Mouse (Mus musculus) urinary bladder, postnatal 25 days (tissue): ENCODE measurements around the gene Vamp8.
A peak's percentile ranks its signal among the peaks of the same experiment; 100 is the strongest.

ENCODE experiments used
- DNase-seq: peaks from one replicate; pipeline ENCODE4 v3.0.0; 2022; ENCODE audit warnings: low spot score

Gene Vamp8

DNA sequence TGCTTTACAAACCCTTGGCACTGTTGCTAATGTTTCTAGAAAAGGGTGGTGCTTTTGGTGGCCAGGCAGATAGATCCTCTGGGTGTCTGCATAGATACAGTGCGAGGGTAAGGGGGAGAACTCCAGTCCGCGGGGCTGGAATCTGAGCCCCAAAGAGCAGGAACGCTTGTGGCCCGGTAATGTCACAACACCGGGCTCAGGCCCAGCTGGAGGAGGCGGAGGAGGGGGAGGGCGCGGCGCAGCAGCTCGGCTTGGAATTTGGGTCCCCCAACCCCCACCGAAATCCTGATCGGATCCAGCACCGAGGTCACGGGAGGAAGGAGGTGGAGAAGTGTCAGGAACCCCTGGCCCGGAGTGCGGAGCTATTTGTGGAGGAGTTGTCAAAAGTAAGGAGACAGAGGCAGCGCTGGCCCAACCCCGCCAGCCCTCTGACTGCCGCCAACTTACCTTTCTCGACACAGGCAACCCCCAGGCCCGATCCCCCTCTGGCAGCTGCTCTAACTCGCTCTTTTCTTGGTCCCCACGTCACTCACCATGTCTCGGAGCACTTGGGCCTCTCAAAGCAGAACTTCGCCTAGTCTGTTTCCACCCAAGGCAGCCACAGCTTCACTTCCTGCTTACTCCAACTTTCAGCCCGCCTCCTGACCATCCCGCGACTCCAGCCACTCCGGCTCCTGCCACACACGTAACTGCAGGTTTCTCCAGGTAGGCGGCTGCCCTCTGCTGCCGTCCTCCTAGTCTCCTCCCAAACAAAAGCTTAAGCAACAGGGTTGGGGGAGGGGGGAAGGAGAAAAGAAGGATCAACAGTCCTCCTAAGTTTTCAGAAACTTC lies at the start of gene Vamp8:
Vamp8 (minus strand) TSS at position 763 of the 831 bp plus-strand sequence.
- peak; percentile 75 for DNase-seq

DNA sequence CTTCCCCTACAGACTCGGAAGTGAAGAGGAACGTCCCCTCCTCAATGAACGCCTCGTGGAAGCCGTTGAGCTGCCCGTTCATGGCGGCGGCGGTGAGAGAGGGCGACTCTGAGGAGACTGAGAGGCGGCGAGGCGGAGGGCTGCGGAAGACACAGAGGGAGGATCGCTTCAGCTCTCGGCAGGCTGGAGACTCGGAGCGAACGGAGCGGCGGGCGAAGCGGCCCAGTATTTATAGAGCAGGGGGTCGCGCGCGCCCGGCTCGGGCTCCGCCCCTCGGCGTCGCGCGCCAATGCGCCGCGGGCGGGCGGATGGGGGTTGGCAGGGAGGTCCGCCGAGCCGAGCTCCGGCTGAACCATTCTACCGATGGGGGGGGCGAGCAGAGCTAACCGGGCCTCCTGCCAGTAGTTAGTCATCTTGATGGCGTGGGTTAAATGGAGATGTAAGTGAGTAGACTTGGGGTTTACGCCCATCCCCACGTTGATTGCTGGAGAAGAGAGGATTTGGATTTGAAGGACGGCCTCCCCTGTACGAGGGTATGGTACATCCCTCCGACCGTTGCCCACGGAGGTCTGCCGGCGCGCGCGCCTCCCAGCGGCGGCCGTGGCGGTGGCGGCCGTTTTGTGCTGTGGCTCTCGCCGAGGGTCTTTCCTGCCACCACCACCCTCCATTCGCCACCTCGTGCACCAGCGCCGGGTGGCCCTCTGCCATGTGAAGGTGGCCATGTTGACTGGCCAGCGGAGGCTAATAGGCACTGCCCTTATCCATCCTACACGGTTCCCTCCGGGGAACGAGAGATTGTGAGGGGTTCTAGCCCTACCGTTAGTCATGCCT lies 49.1 kb upstream of the Vamp8 start, which contains the start of gene Mat2a:
Mat2a (minus strand) TSS at position 204 of the 831 bp plus-strand sequence.
- peak; percentile 95 for DNase-seq

GRCm38 (mm10) chr6:72438862-72439354 lies 48.4 kb upstream of the Vamp8 start:
- DNase-seq: peak; percentile 84

DNA sequence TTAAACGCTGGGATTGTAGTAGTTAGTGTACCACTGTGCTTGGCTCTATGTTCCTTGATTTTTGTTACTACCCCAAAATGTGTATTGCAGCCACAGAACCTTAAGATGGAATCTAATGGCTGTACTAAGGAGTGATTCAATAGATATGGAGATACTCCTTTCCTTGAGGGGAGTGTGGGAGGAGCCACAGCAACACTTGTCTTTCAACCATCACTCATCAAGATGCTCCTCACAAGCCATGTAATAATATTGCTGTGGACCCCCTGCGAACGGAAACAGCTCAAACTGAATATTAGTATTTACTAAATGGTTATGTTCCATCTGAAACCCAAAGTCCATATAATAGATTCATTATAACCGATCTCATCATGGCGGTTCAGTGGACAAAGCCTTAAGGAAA lies 47.7 kb upstream of the Vamp8 start:
- no peak for DNase-seq

DNA sequence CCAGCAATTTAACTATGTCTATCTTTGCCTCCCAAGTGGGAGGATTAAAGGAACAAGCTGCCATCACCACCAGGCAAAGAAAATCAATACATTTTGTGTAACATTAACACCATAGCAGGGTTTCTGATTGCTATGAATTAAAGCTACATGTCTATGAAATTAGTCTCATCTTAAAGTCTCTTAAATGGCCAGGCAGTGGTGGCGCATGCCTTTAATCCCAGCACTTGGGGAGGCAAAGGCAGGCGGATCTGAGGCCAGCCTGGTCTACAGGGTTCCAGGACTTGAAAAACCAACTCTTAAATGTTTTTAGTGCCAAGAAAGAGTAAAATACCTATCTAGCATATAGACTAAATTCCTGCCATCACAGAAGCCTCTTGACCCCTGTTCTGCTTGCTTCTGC lies 41.6 kb upstream of the Vamp8 start:
- DNase-seq: no peak

DNA sequence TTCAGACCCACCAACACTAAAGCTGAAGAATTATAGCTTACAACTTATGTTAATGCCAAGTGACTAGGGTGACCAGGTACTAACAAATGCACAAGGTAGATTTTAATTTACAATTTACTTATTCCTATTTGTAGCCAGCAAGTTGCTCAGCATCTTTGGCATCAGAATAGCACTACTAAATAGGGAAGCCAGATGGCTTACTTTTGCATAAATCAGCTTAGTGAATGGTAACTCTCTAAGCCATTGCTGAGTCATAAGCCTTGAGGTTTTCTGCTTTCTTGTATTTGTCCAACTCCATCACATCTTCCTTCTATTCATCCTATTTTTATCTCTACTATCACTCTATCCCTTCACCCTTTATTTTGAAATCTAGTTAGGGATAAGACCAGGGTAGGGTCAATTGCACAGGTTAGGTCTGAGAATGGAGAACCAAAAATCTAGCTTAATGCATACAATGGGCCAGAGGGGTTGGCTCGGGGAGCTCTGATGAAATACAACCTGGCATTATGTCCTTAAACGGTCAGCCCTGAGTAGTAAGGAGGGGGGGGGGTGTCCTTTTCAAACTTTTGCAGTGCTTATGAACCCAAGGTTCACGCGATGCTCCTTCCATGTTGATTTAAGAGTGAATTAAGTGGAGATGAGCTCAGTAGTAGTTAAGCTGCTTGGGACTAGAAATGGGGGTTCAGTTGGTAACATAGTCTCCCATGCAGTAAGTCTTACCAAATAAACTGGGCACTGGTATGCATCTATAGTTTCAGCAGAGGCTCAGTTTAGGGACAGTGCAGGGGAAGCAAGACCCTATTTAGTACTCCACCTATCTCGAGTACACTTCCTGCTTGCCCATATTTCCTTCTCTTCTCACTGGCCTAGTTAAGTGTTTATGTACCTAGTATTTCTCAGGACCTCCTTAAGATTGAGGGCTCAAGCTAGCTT lies 40.8 kb upstream of the Vamp8 start:
- no peak for DNase-seq

DNA sequence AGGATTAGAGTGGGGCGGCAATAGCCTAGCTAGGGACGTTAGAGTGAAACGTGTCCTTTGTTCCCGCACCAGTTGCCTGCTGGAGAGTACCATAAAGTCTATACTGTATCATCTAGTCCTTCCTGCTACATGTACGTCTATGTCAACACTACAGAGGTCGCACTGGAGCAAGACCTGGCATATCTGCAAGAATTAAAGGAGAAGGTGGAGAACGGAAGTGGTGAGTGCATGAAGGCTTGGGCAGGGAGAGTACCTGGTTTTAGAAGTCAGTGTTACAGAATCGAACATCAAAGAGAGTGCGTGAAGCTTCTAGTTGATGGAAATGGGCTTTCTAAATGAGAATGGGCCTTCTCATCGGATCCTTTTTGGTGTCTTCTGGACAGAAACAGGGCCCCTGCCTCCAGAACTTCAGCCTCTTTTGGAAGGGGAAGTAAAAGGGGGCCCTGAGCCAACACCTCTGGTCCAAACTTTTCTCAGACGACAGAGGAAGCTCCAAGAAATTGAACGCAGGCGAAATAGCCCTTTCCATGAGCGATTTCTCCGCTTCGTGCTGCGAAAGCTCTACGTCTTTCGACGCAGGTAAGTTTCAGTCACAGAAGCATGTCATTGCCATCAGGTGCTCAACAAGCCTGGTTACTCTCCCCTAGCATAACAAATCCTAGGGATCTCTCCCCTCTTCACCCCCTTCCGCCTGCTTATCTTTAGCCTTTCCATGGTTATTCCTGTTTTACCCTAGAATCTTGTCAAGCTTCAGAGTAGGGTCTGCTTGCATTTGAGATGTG lies 38.7 kb upstream of the Vamp8 start:
- no peak for DNase-seq

DNA sequence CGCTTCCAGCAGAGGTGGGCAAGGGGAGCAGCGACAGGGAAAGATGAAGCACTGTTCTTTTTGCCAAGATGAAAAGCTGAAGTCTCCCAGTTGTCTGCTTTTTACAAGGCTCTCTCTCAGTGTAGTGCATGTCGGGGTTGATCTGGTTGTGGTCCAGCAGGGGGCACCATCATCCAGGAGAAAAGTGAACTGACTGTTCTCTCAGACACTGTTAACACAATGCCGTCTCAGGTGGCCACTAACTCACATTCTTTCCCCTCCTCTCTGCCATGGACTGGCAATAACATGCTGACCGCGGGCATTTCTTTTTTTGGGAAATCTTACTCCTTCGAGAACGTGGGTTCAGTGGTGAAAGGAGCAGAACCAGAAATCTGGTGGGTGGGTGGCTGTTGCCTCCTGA lies 37.5 kb upstream of the Vamp8 start:
- peak; percentile 73 for DNase-seq

DNA sequence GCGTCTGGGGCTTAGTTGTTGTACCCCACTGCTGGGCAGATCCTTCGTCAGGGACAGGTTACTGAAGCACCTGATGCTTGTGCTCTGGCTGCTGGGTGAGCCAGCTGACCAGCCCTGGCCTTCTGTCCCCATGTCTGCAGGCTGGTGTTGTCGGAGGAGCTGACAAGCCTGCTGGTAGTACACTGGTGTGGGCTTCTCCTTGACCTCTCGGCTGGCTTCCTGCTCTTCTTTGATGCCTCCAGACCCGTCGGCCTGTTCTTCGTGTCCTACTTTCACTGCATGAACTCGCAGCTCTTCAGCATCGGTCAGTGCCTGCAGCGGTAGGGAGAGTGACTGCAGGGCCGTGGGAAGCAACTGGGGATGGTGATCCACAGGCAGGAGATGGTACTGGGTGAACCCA lies 35.1 kb upstream of the Vamp8 start:
- DNase-seq: no peak

- no peak for DNase-seq
These were observed 30.4 kb upstream of the Vamp8 start for GRCm38 (mm10) chr6:72420901-72421300.

- no peak for DNase-seq
These were observed 29.3 kb upstream of the Vamp8 start for GRCm38 (mm10) chr6:72419806-72420205.

- no peak for DNase-seq
These were observed 27.8 kb upstream of the Vamp8 start for GRCm38 (mm10) chr6:72418279-72418678.

DNA sequence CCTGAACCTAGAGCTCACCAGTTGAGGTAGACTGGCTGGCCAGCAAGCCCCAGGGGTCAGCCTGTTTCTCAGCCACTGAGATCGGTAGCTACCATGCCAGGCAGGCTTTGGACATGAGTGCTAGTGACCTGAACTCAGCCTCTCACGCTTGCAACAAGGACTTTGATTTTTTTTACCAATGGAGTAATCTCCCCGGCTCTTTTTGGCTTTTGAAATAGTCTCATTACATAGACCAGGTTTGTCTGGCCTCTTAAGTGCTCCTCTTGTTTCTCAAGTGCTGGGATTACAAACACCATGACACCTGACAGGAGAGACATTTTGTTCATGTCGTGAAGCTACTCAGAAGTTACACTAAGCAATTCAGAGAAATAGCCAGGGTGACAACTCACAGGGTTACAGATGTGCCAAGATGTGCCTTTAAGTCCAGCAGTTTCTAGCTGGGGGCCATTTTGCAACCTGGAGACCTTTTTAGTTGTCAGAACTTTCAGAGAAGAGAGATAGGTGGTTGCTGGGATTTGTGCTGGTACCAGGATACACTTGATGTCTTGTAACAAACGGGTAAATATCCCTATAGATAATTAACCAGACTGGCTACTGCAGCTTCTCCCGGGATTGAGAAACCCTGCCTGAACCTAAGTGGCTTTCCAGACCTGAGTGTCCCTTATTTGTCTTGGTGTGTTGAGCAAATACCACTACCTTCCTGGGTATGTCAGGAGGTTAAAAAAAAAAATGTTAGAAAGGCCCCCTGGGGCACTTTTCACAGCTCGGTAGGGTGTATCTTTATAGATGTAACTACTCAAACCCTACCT lies 25.7 kb upstream of the Vamp8 start:
- DNase-seq: no peak

- no peak for DNase-seq
These were observed 24.7 kb upstream of the Vamp8 start for GRCm38 (mm10) chr6:72415181-72415580.

DNA sequence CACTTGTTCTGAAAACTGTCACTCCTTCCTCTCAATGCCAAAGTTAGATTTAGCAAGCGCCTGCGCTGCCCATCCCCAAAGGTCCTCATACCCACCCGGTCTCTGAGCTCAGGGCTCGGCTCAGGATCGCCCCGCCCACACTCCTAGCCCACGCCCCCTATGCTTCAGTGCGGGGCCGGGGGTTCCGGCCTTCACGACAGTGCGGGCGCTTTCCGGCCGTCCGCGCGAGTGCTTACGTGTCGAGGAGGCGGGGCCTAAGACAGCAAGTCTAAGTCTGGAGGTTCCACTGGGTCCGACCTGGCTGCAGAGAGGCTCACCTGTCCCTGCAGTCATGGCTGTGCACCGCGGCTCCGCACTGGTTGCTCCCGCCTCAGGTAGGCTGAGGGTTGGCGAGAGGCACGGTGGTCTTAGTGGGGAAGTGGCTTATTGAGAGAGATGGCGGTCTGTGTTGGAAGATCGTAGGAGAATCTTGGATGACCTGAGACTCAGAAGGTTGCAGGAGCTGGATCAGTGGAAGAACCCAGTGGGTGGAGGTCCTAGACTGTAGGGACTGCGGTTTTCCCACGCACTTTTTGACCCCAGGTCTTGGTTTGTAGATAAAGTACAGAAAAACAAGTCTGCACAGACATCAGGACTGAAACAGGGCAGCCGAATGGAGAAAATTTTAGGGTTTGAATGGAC lies 23.7 kb upstream of the Vamp8 start, which contains the start of gene Ggcx:
Ggcx (plus strand) TSS at position 233 of the 681 bp plus-strand sequence.
- DNase-seq: peak; percentile 94

- DNase-seq: no peak
These were observed 20.0 kb upstream of the Vamp8 start for GRCm38 (mm10) chr6:72410518-72410917.

DNA sequence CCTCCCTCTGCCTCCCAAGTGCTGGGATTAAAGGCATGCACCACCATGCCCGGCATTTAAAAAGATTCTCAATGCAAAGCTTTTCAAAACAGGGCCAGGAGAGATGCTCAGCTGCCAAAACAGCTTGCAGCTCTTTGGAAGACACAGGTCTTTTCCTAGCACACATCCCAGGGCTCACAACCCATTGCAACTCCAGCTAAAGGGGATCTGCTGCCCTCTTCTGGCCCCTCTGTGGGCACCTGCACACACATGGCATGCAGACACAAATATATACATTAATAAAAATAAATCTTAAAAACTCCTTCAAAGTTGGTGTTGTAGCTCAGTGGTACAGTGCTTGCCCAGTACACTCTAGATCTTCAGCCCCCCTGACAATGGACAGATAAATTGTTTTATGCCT lies 19.5 kb upstream of the Vamp8 start:
- DNase-seq: no peak

DNA sequence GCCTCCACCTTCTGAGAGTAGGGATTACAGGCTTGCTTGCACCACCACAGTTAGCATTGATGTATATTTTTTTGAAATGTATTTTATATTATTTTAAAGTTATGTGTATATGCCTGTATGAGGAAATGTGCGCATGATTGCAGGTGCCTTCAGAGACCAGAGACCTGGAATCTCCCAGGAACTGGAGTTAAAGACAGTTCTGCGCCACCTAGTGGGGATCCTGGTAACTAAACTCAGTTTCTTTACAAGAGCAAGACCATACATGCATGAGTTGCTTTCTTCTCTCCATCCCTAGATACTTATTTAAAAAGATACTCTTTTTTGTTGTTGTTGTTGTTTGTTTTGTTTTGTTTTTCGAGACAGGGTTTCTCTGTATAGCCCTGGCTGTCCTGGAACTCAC lies 19.1 kb upstream of the Vamp8 start:
- DNase-seq: peak; percentile 68

DNA sequence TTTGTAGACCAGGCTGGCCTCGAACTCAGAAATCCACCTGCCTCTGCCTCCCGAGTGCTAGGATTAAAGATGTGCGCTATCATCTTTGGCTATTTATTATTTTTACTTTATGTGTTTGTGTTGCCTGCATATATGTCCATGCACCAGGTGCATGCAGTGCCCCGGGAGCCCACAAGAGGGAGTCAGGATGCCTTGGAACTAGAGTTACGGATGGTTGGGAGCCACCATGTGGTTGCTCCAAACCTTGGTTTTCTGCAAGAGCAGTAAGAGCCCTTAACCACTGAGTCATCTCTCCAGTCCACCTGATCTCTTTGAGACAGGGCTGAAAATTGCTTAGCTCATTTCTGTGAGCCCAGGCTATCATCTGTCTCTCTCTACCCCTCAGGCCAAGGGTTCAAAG lies 16.6 kb upstream of the Vamp8 start:
- peak; percentile 80 for DNase-seq
